Mouse (Mus musculus) ES-Bruce4 (cell line): ENCODE data around the gene Rps6kb2. TPM values are rescaled to one million over a fixed set of nuclear protein-coding genes. Genes with fewer than 3 reads are reported as not detected.

Experiments
- H3K27ac ChIP-seq: 2 replicates; pipeline ENCODE4 v1.5.1; 2012; ENCODE audit warnings: low read length, inconsistent platforms; ENCODE audit not compliant: insufficient read depth
- H3K27me3 ChIP-seq: 2 replicates; pipeline ENCODE4 v1.6.1; 2012; ENCODE audit warnings: mild to moderate bottlenecking, low read length, inconsistent platforms; ENCODE audit not compliant: control insufficient read depth, poor library complexity, insufficient read depth, severe bottlenecking
- H3K36me3 ChIP-seq: 2 replicates; pipeline ENCODE4 v1.6.1; 2012; ENCODE audit warnings: inconsistent platforms, mild to moderate bottlenecking, low read length, moderate library complexity; ENCODE audit not compliant: control insufficient read depth, poor library complexity, insufficient read depth, severe bottlenecking
- H3K4me1 ChIP-seq: one replicate; pipeline ENCODE4 v1.8.1; 2011; ENCODE audit warnings: low read length; ENCODE audit not compliant: control insufficient read depth, insufficient read depth
- H3K4me3 ChIP-seq: 2 replicates; pipeline ENCODE4 v1.5.1; 2011; ENCODE audit warnings: low read depth, mild to moderate bottlenecking, low read length
- H3K9ac ChIP-seq: 2 replicates; pipeline ENCODE4 v1.6.1; 2012; ENCODE audit warnings: low read depth, mild to moderate bottlenecking, inconsistent platforms; ENCODE audit not compliant: poor library complexity, severe bottlenecking
- H3K9me3 ChIP-seq: replicated peaks from 2 replicates; pipeline ENCODE4 v1.6.1; 2012; ENCODE audit warnings: mild to moderate bottlenecking, low read length, inconsistent platforms; ENCODE audit not compliant: control insufficient read depth, poor library complexity, insufficient read depth, severe bottlenecking
- CTCF ChIP-seq: IDR thresholded peaks from one replicate; pipeline ENCODE4 v1.8.1; 2011; ENCODE audit warnings: low read depth, low read length
- EP300 ChIP-seq: IDR thresholded peaks from 2 replicates; pipeline ENCODE4 v1.6.1; 2011; ENCODE audit warnings: low read depth, low read length; ENCODE audit not compliant: insufficient read depth
- POLR2A ChIP-seq: IDR thresholded peaks from one replicate; pipeline ENCODE4 v1.8.1; 2011; ENCODE audit warnings: low read length; ENCODE audit not compliant: insufficient read depth
- polyA plus RNA-seq: library from polyadenylated mRNA; stranded (reverse); fragments of >200 nt; gene quantifications from 2 replicates; pipeline ENCODE4 v1.2.4, GENCODE M21; 2011; ENCODE audit warnings: low read depth; ENCODE audit not compliant: missing spikeins, insufficient read depth, insufficient read length

Gene Rps6kb2
- polyA plus RNA-seq, 1 experiment = 27.3 TPM

GRCm38 (mm10) chr19:4170723-4171392 is 7.7 kb upstream of the Rps6kb2 start:
- Histone ChIP-seq H3K36me3 (no peaks in the 10 kb centered on the region), H3K27me3 (no peaks in the 10 kb centered on the region), H3K9me3 (no peaks in the 10 kb centered on the region), H3K4me3 (0 out of 2 replicates have a peak overlapping the region, but pooled peaks have one; percentile 22), H3K27ac (no peak overlapping the region), H3K9ac (no peak overlapping the region), H3K4me1 (no peaks in the 10 kb centered on the region)
- TF ChIP-seq EP300 (no peak), POLR2A (no peak), CTCF (no peak)

- Histone ChIP-seq H3K27me3 (no peaks in the 10 kb centered on the region), H3K4me1 (no peaks in the 10 kb centered on the region), H3K27ac (no peak overlapping the region), H3K9me3 (no peaks in the 10 kb centered on the region), H3K9ac (peak overlapping the region; percentile 68), H3K4me3 (peak overlapping the region; percentile 87), H3K36me3 (no peaks in the 10 kb centered on the region)
- TF ChIP-seq EP300 = no peak
- no peak for TF ChIP-seq POLR2A
- no peak for TF ChIP-seq CTCF
Measured at GRCm38 (mm10) chr19:4169810-4170209, 6.7 kb upstream of the Rps6kb2 start.

- Histone ChIP-seq H3K27me3 (no peaks in the 10 kb centered on the region), H3K27ac (no peak overlapping the region), H3K4me1 (no peaks in the 10 kb centered on the region), H3K9ac (peak overlapping the region; percentile 68), H3K36me3 (no peaks in the 10 kb centered on the region), H3K9me3 (no peaks in the 10 kb centered on the region), H3K4me3 (peak overlapping the region; percentile 87)
- TF ChIP-seq CTCF = peak; percentile 81
- TF ChIP-seq EP300 = 0 out of 2 replicates have a peak, but pooled peaks have one; percentile 39
- peak; percentile 77 for TF ChIP-seq POLR2A
Measured at GRCm38 (mm10) chr19:4169378-4169784, 6.2 kb upstream of the Rps6kb2 start.

GRCm38 (mm10) chr19:4166678-4167476 is 3.7 kb upstream of the Rps6kb2 start:
- Histone ChIP-seq H3K9ac (no peak overlapping the region), H3K27ac (no peak overlapping the region), H3K27me3 (no peaks in the 10 kb centered on the region), H3K9me3 (no peaks in the 10 kb centered on the region), H3K4me3 (no peak overlapping the region), H3K36me3 (no peaks in the 10 kb centered on the region), H3K4me1 (no peaks in the 10 kb centered on the region)
- no peak for TF ChIP-seq EP300
- TF ChIP-seq CTCF = no peak
- TF ChIP-seq POLR2A = no peak

- H3K4me3 ChIP-seq = no peak overlapping the region
- H3K36me3 ChIP-seq = no peaks in the 10 kb centered on the region
- H3K4me1 ChIP-seq = no peaks in the 10 kb centered on the region
- no peaks in the 10 kb centered on the region for H3K9me3 ChIP-seq
- TF ChIP-seq POLR2A (no peak), CTCF (no peak), EP300 (no peak)
- no peak overlapping the region for H3K9ac ChIP-seq
- no peak overlapping the region for H3K27ac ChIP-seq
- H3K27me3 ChIP-seq = no peaks in the 10 kb centered on the region
Measured at GRCm38 (mm10) chr19:4164721-4165120, 1.6 kb upstream of the Rps6kb2 start.

- Histone ChIP-seq H3K9me3 (no peaks in the 10 kb centered on the region), H3K27ac (no peak overlapping the region), H3K27me3 (no peaks in the 10 kb centered on the region), H3K36me3 (no peaks in the 10 kb centered on the region), H3K4me1 (no peaks in the 10 kb centered on the region), H3K9ac (no peak overlapping the region), H3K4me3 (no peak overlapping the region)
- no peak for TF ChIP-seq CTCF
- TF ChIP-seq POLR2A = no peak
- no peak for TF ChIP-seq EP300
Measured at GRCm38 (mm10) chr19:4164100-4164499, 946 bp upstream of the Rps6kb2 start.
